Mouse (Mus musculus) liver, embryonic 14 days (tissue): ENCODE data around the gene Tmem87a. TPM values are rescaled to one million over a fixed set of nuclear protein-coding genes. Genes with fewer than 3 reads are reported as not detected.

Experiments used
- polyA plus RNA-seq: library from polyadenylated mRNA; depleted of rRNA; stranded (reverse); fragments of >200 nt; gene quantifications from 2 replicates; pipeline ENCODE4 v1.2.3, GENCODE M21; 2012; rRNA removed

Tmem87a gene
- polyA plus RNA-seq = 6.2 and 6.6 TPM in 2 replicates

DNA sequence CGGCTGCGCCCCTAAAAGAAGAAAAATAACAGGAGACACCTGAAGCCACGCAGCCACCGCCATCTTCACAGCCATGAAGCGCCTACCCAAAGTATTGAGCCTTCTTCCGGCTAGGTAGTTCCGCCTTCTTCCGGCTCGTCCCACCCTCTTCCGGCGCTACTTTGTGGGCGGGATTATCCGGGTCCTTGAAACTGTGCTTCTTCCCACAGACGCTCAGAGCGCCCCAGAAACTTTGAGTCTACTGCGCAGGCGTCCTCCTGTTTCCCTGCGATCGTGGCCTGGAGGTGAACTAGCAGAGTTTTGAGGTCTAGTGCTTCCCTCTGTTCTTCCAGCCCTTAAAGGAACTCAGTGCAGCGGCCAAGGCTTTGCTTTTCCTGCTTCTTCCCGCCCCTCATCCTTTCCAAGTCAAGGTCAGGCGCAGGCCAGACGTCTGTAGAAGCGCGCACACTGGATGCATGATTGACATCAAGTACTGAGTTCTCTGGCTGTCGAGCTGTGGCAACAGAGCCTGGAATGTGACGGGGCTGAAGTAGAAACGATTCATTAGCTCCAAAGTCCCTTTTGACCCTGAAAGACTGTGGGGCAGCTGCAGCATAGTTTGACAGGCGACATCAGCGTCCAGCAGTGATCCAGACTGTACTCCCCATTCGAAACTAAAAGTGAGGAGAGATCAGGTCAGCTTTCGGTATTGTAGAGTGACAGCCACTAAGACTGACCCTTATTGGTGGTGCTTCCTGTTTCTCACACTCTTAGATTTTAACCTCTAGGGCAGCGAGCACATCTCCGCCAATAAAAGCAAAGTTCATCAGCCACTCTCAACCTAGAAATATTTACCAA is at the start of gene Tmem87a:
Gene Tmem87a (minus strand): TSS at position 128 of the 837 bp plus-strand sequence.

DNA sequence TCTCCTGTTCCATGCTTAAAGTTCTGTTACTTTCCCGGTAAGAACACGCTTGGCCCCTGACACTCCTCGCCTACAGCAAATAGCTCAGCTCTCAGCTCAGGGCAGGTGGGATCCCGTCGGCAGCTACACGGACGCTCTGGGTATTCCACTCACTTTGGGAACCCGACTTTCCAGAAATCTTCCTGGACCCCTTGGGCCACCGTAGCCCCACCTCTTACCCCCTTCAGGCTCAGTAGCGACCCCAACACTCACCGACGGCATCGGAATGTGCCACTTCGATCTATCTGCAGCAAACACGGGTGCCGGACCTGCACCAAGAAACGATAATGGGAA is 294 bp downstream of the Tmem87a start, which contains the start of gene Ganc:
Gene Ganc (plus strand): TSS at position 244 of the 333 bp plus-strand sequence.

DNA sequence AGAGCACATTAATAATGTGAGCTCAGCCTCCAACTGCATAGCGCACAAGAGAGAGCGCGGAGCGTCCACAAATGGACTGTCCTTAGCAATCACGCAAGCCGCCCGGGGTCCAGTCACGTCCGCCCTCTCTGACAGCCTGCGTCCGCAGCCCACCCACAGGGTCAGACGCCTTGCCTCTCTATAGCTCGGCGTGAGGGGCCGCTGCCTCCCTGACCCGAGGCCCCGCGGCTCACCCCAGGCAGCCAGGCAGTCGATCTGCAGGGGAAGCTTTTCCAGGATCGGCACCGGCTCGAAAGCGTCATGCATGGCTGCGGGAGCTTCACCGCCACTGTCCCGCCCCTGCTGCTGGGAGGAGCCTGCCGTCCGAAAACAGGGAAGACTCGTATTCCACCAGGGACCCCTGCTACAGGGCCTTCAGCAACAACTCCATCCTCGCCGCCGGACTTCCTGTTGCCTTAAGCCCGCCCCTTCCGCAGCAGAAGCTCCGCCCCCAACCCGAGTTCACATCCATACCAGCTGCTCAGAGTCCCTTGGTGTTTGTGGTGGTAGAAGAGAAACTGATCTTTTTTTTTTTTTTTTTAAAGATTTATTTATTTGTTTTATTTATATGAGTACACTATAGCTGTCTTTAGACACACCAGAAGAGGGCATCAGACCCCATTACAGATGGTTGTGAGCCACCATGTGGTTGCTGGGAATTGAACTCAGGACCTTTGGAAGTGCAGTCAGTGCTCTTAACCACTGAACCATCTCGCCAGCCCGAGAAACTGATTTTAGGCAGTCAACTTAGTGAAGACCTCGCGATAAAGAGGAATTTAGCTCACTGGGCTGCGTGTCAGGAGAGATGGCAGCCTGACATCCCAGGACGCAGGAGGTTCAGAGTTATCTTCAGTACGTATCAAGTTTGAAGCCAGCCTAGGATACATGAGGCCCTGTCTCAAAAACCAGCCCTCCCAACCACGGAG is 50.9 kb downstream of the Tmem87a start, which contains the start of gene Vps39:
Gene Vps39 (minus strand): TSS at position 456 of the 965 bp plus-strand sequence.

DNA sequence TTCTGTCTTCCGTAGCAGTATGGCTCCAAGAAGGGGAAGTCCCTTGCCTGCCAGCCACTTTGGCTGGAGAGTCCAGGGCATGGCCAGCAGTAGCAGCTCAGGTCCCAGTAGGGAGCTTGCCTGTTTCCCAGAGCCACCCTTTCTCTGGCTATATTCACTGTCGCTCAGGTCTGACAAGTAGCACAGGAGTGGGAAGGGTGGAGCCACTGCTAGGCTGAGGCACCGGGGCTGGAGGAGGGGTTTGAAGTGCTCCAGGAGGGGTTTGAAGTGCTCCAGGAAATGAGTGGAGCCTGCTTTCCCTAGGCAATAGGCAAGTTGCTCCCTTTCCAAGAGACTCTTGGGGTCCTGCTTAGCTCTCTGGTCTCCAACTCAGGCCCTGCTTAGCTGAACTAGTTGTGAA is 89.9 kb downstream of the Tmem87a start, which contains the start of gene Pla2g4f:
Gene Pla2g4f (minus strand): TSS at position 190 of the 400 bp plus-strand sequence.

Other genes with a start within 250 kb of the Tmem87a start
- gene Ehd4, start 249.5 kb downstream of the Tmem87a start, polyA plus RNA-seq = 6.9 and 7.5 TPM in 2 replicates
- gene Pla2g4e, start 158.8 kb downstream of the Tmem87a start, polyA plus RNA-seq = under 0.01 and 0.01 TPM in 2 replicates
- under 0.01 TPM in 1 of 2 replicates, not detected in the other for gene Pla2g4d, start 114.9 kb downstream of the Tmem87a start, polyA plus RNA-seq
- 0.01 TPM in 2 replicates for gene Pla2g4f, start 89.9 kb downstream of the Tmem87a start, polyA plus RNA-seq
- gene Vps39, start 51.0 kb downstream of the Tmem87a start, polyA plus RNA-seq = 6.6 and 7.0 TPM in 2 replicates
- 4.8 and 5.5 TPM in 2 replicates for gene Ganc, start 217 bp downstream of the Tmem87a start, polyA plus RNA-seq
- gene Capn3, start 51.9 kb upstream of the Tmem87a start, polyA plus RNA-seq = 2.2 and 3.1 TPM in 2 replicates
- gene Zfp106, start 159.7 kb upstream of the Tmem87a start, polyA plus RNA-seq = 14.2 and 17.1 TPM in 2 replicates
- 17.0 and 19.9 TPM in 2 replicates for gene Snap23, start 163.6 kb upstream of the Tmem87a start, polyA plus RNA-seq
- gene Haus2, start 205.3 kb upstream of the Tmem87a start, polyA plus RNA-seq = 8.2 and 9.5 TPM in 2 replicates
- 7.2 and 9.4 TPM in 2 replicates for gene Lrrc57, start 205.4 kb upstream of the Tmem87a start, polyA plus RNA-seq
- 1.4 and 1.6 TPM in 2 replicates for gene Stard9, start 225.0 kb upstream of the Tmem87a start, polyA plus RNA-seq